Mouse (Mus musculus) gonadal fat pad, adult 2 months (tissue): ENCODE data around the gene Pdgfa. TPM values are rescaled to one million over a fixed set of nuclear protein-coding genes. Genes with fewer than 3 reads are reported as not detected.

Experiments
- DNase-seq: peaks from one replicate; pipeline ENCODE4 v3.0.0-alpha.2; 2012; ENCODE audit warnings: low read depth
- polyA plus RNA-seq: library from polyadenylated mRNA; depleted of rRNA; stranded (reverse); fragments of >200 nt; gene quantifications from 2 replicates; pipeline ENCODE4 v1.2.3, GENCODE M21; 2012

Pdgfa gene
- polyA plus RNA-seq, 1 experiment: 14.6 TPM

DNA sequence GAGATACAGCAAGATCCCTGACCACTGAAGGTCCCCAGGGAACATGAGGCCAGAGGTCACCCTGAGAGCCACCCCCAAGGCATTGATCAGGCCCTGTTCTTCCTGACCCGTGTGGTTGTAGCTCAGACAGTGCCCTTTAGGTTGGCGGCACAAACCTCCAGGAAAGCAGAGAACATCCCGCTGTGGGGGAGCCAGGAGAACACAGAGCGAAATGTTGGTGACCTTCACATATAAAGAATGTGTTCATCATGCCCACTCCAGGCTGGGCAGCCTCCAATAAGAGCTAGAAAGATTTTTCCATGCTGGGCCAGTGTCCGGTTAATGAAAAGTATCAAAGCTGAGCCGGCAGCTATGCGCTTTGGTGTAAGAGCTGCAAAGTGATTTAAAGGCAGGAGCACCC is 43.2 kb downstream of the Pdgfa start:
- DNase-seq: no peak

DNA sequence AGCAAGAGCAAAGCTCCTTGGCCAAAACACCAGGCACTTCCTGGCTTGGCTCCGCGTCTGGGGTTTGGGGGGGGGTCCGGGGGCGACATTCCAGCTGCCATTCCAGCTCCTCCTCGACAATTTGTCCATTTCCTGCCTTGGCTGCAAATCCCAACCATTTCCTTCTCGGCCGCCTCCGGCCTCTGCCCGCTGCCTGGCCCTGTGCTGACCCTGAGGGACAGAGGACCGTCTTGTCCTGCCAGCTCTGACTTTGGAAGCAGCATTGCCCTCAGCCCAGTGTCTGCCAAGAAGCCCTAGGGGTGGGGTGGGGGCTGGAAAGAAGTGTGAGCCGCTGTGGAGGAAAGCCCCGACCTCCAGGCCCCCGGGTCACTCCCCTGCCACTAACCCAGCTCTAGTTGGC is 44.2 kb downstream of the Pdgfa start:
- no peak for DNase-seq

DNA sequence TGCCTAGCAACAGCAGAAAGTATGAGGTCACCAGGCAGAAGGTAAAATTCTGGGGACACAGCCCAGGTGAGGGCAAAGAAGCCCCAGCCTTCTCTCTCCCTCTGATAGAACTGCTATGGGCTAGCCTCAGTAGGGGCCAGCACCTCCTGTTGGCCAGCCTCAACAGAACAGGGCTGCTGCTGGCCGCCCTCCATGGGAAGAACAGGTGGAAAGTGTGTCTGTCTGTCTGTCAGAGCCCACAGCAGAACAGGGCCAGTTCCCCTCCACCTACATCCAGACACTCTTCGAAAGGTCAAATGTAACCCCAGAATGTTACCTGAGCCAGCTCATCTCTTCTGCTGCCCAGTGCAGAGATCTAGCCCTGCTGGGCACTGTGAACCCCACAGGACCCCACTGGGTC is 45.9 kb downstream of the Pdgfa start:
- DNase-seq: no peak

DNA sequence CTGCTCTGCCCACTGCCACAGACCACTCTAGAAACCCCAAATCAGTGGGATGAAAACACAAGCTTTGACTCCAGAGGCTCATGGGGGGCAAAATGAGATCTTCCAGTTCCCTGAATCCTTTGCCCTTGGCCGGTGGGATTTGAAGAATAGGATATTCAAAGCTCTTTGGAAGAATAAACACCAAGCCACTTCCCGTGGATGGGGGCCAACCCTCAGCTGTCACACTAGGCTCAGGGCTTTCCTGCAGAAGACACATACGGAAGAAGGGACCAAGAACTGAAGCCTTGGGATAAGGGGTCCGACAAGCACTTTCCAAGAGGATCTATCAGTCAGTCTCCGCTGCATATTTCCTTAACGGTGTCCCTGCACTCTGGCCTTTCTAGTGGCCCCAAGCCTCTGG is 48.0 kb downstream of the Pdgfa start:
- DNase-seq: no peak

DNA sequence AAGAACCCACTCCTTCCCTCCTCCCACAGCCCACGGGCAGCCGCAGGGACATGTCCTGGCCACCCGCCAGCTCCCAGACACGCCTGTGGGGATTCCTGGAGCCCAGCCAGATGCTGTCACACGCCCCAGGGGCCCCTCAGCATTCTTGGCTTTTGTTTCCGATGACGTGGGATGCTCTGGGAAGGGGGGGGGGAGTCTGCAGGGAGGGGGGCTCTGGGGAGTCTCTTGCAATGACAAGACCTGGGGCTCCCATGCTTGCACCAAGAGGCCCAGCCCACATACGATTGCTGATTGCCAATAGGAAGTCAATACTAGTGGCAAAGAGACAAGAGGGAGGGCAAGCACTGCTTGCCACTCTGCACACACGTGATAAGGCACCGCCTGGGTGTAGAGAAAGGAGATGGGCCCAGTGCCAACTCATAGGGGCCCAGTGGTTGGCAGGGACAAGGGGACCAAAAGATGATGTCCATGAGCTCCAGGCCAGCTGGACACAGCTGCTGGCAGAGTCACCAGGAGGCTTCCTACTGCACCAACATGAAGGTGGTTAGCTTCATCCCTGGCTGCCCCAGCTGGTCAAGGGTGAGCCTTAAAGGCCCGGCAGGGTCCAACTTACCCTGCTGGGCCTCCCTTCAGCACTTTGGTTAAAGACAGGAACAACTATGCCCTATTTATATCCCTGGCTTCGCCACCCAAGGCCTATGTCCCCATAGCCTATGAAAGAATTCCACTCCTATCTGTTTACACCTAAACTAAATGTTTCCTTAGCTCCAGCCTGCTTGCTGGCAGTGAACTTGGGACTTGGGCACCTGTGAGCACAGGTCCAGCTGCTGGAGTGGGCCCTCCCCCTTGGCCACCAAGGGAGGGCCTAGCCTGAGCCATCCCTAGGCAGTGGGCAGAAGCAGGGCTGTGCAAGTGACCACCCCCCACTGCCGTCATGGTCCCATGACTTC is 48.9 kb downstream of the Pdgfa start:
- DNase-seq: no peak

DNA sequence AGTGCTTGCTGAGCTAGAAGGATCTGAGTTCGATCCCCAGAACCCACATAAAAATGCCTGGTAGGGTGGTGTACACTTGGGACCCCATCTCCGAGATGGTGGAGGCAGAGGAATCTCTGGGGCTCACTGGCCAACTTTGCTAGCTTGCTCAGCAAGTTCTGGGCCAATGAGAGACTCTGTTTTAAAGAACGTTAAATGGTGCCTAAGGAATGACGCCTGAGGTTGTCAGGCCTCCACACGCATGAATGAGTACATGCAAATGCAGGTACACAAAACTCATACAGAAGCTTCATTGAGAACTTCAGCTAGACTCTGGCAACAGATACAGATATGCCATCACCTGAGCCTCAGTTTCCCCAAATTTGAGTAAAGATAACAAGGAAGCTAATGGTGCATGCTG is 49.7 kb downstream of the Pdgfa start:
- no peak for DNase-seq

DNA sequence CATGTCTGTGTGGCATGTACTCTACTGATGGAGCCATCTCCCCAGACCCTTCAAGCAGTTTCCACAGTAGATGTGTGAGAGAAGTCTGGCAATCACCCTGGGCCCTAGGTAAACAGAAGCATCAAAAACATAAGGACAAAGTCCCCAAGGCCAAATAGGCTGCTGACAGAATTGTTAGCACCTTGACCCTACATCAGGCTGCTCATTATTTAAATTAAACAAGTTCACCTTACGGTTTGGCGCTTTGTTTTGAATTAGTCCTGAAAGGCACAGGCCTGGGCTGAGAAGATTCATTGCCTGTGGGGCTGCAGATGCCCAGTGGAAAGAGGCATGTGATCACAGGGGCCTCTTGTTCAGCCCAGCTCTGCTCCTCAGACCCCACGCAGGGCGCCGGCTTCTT is 50.2 kb downstream of the Pdgfa start:
- DNase-seq: no peak

DNA sequence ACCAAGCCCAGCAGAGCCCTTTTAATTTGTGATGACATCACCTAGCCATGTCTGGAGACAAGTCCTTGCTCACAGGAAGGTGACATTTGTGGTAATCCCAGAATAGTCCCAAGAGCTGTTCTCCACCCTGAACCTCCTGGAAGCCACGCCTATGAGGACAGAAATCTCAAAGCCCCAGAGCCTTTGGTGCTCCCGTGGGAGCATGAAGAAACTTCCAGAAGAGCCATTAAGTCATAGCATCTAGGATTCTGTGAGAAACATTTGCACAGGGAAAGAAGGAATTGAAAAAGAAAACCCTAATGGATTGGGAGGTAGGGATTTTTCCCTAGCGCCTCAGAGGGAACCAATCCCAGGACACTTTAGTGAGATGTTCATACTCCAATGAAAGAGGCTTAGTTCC is 52.2 kb downstream of the Pdgfa start:
- DNase-seq: no peak

DNA sequence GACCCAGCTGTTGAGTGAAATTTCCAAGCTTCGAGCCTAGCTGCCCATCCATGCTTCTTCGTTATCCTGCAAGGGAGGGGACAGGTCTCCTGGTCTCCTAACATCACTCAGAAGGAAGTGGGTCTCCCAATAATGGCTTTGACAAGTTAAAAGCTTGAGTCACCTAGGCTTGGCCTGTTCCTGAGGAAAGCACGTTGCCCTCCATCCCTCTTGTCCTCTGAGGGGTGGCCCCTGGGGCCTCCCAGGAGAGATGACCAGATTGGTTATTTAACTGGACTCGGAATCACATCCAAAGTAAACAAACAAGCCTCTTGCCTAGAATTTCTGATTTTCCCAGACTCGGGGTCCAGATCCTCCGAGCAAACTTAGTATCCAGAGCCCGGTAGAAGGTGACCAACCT is 52.6 kb downstream of the Pdgfa start:
- DNase-seq: no peak

DNA sequence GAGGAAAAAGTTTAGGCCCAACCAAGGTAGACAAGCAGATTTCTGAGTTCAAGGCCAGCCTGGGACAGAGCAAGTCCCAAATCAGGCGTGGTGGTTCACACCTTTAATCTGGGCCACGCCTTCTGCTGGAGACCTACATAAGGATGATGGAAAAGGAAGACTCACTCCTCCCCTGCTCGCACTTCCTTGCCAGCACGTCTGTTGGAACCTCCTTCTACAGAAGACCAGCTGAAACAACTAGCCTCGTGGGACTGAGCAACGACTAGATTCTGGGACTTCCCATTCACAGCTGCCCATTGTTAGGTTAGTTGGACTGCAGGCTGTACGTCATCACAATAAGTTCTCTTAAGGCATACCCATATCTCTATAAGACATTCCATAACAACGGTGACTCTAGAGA is 55.3 kb downstream of the Pdgfa start:
- DNase-seq: no peak

DNA sequence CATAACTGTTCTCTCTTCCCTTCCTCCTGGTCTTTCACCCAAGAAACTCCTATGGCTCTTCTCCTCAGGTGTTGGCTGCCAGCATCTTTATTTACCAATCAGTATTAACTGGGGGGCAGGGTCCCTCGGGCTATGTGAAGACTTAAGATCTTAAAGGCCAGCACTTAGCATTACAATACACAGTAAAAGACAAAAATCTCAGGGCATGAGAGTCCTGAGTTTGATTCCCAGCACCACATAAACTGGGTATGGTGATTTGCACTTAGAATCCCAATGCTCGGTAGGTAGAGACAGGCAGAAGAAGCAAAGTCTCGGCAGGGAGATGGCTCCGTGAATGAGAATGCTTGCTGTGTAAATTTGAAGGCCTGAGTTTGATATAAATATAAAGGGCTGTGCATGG is 56.6 kb downstream of the Pdgfa start:
- no peak for DNase-seq

DNA sequence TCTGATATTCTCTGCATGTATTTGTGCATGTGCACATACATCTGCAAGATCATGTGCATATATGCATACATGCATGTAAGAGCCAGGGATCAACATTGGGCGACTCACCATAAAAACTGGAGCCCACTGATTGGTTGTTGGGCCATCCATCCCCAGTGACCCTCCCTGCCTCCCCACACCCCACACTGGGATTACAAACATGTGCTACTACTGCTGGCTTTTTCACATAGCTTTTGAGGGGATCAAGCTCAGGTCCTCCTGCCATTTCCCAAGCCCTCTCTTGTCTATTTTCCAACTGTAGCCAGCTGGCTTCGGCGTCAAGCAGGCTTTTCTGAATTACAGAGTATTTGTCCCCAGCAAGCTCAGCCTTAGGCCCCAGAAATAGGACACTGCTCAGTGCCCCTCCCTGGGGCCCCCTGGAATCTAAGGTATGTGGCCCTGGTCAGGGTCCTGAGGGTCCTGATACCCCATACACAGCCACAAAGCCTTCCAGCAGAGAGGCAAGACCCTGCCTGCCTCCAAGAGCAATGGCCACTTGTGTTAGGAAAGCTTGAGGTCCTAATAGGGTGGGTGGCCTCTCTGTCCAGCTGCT is 58.5 kb downstream of the Pdgfa start:
- no peak for DNase-seq

DNA sequence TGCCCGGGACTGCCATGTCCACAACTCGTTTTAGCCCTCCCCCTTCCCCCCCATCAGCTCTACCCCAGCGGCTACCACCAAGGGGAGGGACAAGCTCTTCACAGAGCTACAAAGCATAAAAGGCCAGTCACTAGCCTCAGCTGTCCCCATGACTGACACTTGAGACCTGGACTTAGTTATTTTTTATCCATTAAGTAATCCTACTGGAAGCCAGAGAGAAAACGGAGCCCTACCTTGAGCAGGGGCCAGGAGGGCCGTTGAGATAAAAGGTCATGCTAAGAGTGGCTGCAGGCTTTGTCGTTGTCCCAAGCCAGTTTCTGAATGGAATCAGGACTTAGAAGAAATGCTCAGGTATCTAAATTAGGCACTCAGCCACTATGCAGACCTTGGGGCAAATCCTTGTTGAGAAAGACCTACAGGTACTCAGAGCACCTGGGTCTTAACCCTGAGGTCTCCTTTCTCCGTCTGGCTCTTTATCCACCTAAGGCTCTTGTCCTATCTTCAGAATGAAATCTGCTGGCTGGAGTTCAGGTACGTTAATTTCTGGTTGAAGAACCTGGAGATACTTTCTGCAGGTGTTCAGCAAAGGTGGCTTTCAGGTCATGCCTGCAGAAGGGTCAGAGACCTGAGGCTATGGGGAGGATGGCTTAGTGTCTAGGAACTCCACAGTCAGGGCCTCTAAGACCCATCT is 60.6 kb downstream of the Pdgfa start:
- peak; percentile 51 for DNase-seq

DNA sequence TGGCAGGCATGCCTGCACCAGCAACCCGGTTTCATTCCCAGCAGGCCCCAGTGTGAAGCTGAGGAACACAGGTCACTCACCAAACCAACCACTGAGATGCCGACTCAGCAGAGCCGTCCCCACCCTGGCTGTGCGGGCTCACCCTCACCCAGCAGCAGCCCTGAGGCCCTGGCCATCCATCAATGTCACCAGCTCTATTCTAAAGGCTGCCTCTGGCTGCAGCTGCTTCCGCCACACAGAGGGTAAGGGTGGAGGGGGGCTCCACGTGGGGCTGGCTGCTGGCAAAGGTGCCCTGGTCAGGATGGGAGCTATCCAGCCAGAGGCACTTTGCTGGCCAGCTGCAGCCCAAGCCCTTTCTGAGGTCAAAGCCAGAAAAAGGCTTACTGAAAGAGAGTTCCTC is 62.6 kb downstream of the Pdgfa start:
- no peak for DNase-seq

DNA sequence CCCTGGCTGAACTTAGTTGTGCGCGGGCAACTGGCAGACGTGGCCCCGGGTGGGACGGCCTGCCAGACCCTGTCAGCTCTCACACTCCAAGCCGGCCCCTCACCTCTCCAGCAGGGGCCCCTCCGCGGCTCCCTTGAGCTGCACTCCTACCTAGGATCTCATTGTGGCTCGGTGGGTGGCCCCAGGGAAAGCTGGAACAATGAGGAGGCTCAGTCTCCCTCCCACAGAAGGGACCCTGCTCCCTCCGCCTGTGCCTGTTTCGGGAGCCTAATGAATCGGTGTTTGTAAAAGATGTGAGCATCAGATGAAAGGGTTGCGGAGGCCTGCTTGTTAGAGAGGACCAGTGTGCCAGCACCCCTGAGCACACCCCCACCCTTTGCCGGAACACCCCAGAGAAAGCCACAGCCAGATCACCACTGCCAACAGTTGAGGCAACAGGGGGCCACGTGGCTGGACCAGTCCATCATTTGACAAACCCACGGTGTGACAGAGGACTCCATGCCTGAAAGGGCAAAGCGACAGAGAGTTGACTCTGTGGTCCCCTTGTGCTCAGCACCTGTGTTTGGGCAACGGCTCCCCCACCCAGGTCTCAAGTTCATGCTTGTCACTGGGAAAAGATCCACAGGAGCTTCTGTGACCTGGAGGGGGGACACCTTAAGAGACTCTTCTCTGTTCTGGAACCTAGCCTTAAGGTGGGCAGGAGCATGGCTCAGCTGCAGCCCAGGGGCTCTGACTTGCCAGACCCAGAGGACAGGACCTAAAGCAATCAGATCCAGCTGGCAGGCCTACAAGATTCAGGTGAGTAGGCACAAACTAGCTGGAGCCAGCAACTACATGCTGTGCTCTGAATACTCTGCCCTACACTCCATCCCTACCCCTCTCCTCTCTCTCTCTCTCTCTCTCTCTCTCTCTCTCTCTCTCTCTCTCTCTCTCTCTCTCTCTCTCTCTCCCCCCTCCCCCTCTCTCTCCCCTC is 64.4 kb downstream of the Pdgfa start:
- peak; percentile 46 for DNase-seq

DNA sequence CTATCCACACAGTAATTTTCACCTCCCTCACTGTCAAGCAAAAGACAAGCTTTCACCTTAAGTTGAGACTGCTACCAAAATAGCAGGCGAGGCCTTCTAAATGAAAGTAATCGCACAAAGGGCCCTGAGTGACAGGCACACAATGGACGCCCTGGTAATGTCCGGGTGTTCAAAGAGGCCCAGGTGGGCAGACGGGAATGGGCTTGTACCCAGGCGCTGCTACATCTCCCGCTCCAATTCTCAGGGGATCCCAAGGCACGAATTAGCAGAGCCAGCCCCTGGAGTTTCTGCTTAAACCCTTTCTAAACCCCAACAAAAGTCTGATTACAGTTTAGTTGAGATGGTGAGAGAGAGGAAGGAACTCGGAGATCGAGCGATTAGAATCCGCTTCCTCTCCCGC is 65.3 kb downstream of the Pdgfa start:
- DNase-seq: no peak

DNA sequence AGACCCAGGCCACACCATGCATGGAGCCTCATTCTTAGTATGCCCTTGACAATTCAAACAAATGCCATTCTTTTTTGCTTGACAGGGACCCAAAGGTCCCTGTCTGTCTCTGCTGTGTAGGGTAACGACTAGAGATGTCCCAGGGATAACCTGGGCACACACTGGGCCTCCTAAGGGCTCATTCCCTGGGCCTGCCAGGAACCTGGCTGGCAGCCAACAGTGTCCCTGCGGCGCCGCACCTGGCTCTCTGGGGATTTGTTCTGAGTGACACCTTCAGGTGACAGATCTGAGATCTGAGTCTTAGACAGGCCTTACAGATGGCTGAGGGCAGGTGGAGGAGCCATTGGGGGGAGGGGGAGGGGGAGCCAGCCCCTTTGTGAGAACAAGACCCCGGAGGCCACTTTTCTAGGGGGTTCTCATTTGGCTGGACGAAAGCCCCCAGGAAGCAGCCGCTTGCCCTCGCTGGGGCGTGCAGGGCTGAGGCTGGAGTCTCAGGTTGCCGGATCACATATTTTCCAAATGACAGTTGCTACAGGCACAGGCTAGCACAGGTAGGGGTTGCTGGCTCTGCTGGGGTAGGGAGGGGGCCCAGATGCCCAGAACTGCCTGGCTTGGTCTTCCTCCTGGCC is 67.2 kb downstream of the Pdgfa start:
- DNase-seq: no peak
